15 mouse cellular contexts compared by ENCODE assay signal in the genomic region with DNA sequence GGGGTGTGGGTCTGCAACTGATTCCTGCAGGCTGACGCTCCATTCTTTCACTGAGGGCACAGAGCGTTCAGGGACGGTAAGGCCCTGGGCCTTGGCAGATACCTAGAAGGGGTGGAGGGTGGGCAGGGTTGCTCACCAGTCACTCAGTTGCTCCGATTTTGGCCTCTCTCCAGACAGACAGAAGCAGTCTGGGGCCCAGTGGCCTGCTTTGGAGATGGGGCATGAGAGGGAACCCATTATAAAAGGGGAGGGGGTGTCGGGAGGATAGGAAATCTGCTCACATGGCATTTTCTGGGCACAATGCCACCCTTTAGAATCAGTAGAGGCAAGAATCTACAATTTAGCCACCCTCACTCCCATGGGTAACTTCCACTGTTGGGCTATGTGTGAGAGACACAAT. TPM values are rescaled to one million over a fixed set of nuclear protein-coding genes. Genes with fewer than 3 reads are reported as not detected.
DNase-seq lines count a peak whose midpoint lies in the region; ATAC-seq lines count a peak whose summit lies in the region.
"Had no signal": no experiment of that assay in that cellular context is flagged by ENCODE, and none has a peak within 500 bp of the region (broad histone marks: within the 10 kb centered on the region; RNA-seq: fewer than 3 reads in every experiment).

No protein-coding gene starts in this region.

- H3K4me2 ChIP-seq in forebrain, embryonic 13.5 days: no peak overlapping the region
- H3K4me2 ChIP-seq in forebrain, embryonic 11.5 days (ENCODE audit: low read depth, low read length, severe bottlenecking): no peak overlapping the region
- H3K4me2 ChIP-seq in lung, embryonic 15.5 days: no peak overlapping the region
- H3K4me2 ChIP-seq: intestine, embryonic 15.5 days; liver, embryonic 11.5 days had no signal

- H3K27me3 ChIP-seq in forebrain, embryonic 13.5 days: peaks cover 14% of the 10 kb centered on the region
- peaks cover 12% of the 10 kb centered on the region; the same call in 1 of the 2 replicates for H3K27me3 ChIP-seq in forebrain, embryonic 11.5 days (ENCODE audit: control insufficient read depth, insufficient read depth, low read length)
- H3K27me3 ChIP-seq in lung, embryonic 15.5 days: no peaks in the 10 kb centered on the region
- peaks cover 44% of the 10 kb centered on the region for H3K27me3 ChIP-seq in embryonic facial prominence, embryonic 10.5 days (replicated peaks; ENCODE audit: low read depth, poor library complexity, severe bottlenecking)
- H3K27me3 ChIP-seq: intestine, embryonic 15.5 days had no signal

- no peaks in the 10 kb centered on the region for H3K36me3 ChIP-seq in forebrain, embryonic 13.5 days (ENCODE audit: poor library complexity, severe bottlenecking)
- H3K36me3 ChIP-seq in forebrain, embryonic 11.5 days (ENCODE audit: control insufficient read depth, insufficient read depth, low read length): no peaks in the 10 kb centered on the region
- no peaks in the 10 kb centered on the region for H3K36me3 ChIP-seq in lung, embryonic 15.5 days
- no peaks in the 10 kb centered on the region for H3K36me3 ChIP-seq in embryonic facial prominence, embryonic 10.5 days (replicated peaks)
- H3K36me3 ChIP-seq: intestine, embryonic 15.5 days had no signal

- WGBS in forebrain, embryonic 13.5 days: 53% methylated on average over 5 of the region's 5 CpGs
- WGBS in forebrain, embryonic 11.5 days: 92% methylated on average over 5 of the region's 5 CpGs
- 39% methylated on average over 5 of the region's 5 CpGs for WGBS in lung, embryonic 15.5 days
- 90% methylated on average over 5 of the region's 5 CpGs for WGBS in embryonic facial prominence, embryonic 10.5 days

- no peak overlapping the region for H3K9ac ChIP-seq in forebrain, embryonic 13.5 days
- no peak overlapping the region for H3K9ac ChIP-seq in forebrain, embryonic 11.5 days (ENCODE audit: low read length)
- H3K9ac ChIP-seq in lung, embryonic 15.5 days: no peak overlapping the region
- H3K9ac ChIP-seq: intestine, embryonic 15.5 days had no signal

- ATAC-seq in forebrain, embryonic 13.5 days: peak; percentile 31; the same call in 1 of the 2 replicates
- no peak for ATAC-seq in forebrain, embryonic 11.5 days (replicated peaks; ENCODE audit: low FRiP score)
- ATAC-seq in lung, embryonic 15.5 days (ENCODE audit: borderline replicate concordance, extremely low read depth, low FRiP score, low TSS enrichment): peak; percentile 51; the same call in 1 of the 2 replicates
- ATAC-seq: intestine, embryonic 15.5 days; midbrain, embryonic 16.5 days had no signal

- intact Hi-C loops in left cerebral cortex, postnatal 10 days (cut with DNase I): loop anchor here (5.0 to 10.0 kb wide), 3 partner anchors 734 to 1104 kb away; no protein-coding TSS in a partner anchor

- peak overlapping the region; percentile 55; the same call in 1 of the 2 replicates for H3K27ac ChIP-seq in forebrain, embryonic 13.5 days
- no peak overlapping the region for H3K27ac ChIP-seq in forebrain, embryonic 11.5 days (ENCODE audit: low read depth, low read length)
- H3K27ac ChIP-seq in lung, embryonic 15.5 days: peak overlapping the region; percentile 21; the same call in 1 of the 2 replicates
- H3K27ac ChIP-seq in embryonic facial prominence, embryonic 10.5 days (replicated peaks): peak overlapping the region; percentile 67; the same call in 1 of the 2 replicates
- H3K27ac ChIP-seq: intestine, embryonic 15.5 days; left cerebral cortex, adult 2 months had no signal

- no peak for DNase-seq in forebrain, embryonic 11.5 days (ENCODE audit: low spot score)
- DNase-seq in lung, postnatal 25 days (ENCODE audit: low spot score): no peak
- DNase-seq in embryonic facial prominence, embryonic 10.5 days (ENCODE audit: low spot score): no peak
- DNase-seq in lung, postnatal 4 days: peak; percentile 40 to 57
- no peak for DNase-seq in left cerebral cortex, postnatal 10 days (ENCODE audit: extremely low spot score in 1 of 2, low spot score in 2 of 2)
- no peak for DNase-seq in frontal cortex, postnatal 10 days (ENCODE audit: low spot score in 2 of 2)
- DNase-seq: cerebellum, adult 9-11 months; kidney, postnatal 25 days; thymus, adult 18-20 months had no signal

- peaks cover 57% of the 10 kb centered on the region for H3K4me1 ChIP-seq in forebrain, embryonic 13.5 days
- peaks cover 14% of the 10 kb centered on the region; the same call in 1 of the 2 replicates for H3K4me1 ChIP-seq in forebrain, embryonic 11.5 days (replicated peaks; ENCODE audit: control insufficient read depth, insufficient read depth, low read length)
- peaks cover 39% of the 10 kb centered on the region for H3K4me1 ChIP-seq in lung, embryonic 15.5 days
- peaks cover 33% of the 10 kb centered on the region for H3K4me1 ChIP-seq in embryonic facial prominence, embryonic 10.5 days

- no peak overlapping the region for H3K4me3 ChIP-seq in forebrain, embryonic 13.5 days
- H3K4me3 ChIP-seq in forebrain, embryonic 11.5 days (ENCODE audit: low read depth, low read length): no peak overlapping the region
- no peak overlapping the region for H3K4me3 ChIP-seq in lung, embryonic 15.5 days
- H3K4me3 ChIP-seq in embryonic facial prominence, embryonic 10.5 days: no peak overlapping the region
- H3K4me3 ChIP-seq: intestine, embryonic 15.5 days; left cerebral cortex, adult 2 months had no signal

- H3K9me3 ChIP-seq in forebrain, embryonic 13.5 days (replicated peaks): no peaks in the 10 kb centered on the region
- no peaks in the 10 kb centered on the region for H3K9me3 ChIP-seq in forebrain, embryonic 11.5 days (ENCODE audit: control insufficient read depth, low read length)
- H3K9me3 ChIP-seq in lung, embryonic 15.5 days: no peaks in the 10 kb centered on the region
- no peaks in the 10 kb centered on the region for H3K9me3 ChIP-seq in embryonic facial prominence, embryonic 10.5 days
- H3K9me3 ChIP-seq: intestine, embryonic 15.5 days had no signal

RNA-seq across cellular contexts. Expression of a gene that starts 59.1 kb away (rescaled TPM):
- 30.6 and 36.5 TPM in 2 replicates for polyA plus RNA-seq in forebrain, embryonic 13.5 days (2015; fragmentation: Nextera tagmentation; extraction: Ambion mirVana)
- polyA plus RNA-seq in forebrain, embryonic 11.5 days (2014; fragmentation: Nextera tagmentation; extraction: Ambion mirVana): 37.0 and 39.0 TPM in 2 replicates
- 37.4 and 38.8 TPM in 2 replicates for polyA plus RNA-seq in lung, embryonic 15.5 days (2015; fragmentation: Nextera tagmentation; extraction: Ambion mirVana)
- 42.2 and 47.2 TPM in 2 replicates for polyA plus RNA-seq in embryonic facial prominence, embryonic 10.5 days (2016; fragmentation: Nextera tagmentation; extraction: Ambion mirVana)
- 10 to 100 TPM; 42.8 to 46.0 TPM for total RNA-seq in left cerebral cortex, postnatal 10 days (2021)

Comparison
In these comparisons a context has a peak if more than half of its experiments do, and no peak if none do; other contexts are left out.
1. DNase-seq: peak in lung, postnatal 4 days (2 of 2); none in forebrain, embryonic 11.5 days (single experiment), lung, postnatal 25 days (single experiment), embryonic facial prominence, embryonic 10.5 days (single experiment), left cerebral cortex, postnatal 10 days (0 of 2) and frontal cortex, postnatal 10 days (0 of 2).